Mouse (Mus musculus) layer of hippocampus, adult 9-10 months (tissue): ENCODE results near the gene Wdpcp.

Source experiments
- DNase-seq: peaks from one replicate; pipeline ENCODE4 v3.0.0; 2022; ENCODE audit warnings: low spot score

Wdpcp gene

GRCm38 (mm10) chr11:21749487-21749886, 177.5 kb downstream of the Wdpcp start:
- no peak for DNase-seq

- DNase-seq: peak; percentile 33
Measured at GRCm38 (mm10) chr11:21763201-21763600, 191.2 kb downstream of the Wdpcp start.

- DNase-seq: no peak
Measured at GRCm38 (mm10) chr11:21788831-21789230, 216.8 kb downstream of the Wdpcp start.

- DNase-seq: no peak
Measured at GRCm38 (mm10) chr11:21824941-21825340, 252.9 kb downstream of the Wdpcp start.

- DNase-seq: no peak
Measured at GRCm38 (mm10) chr11:21826521-21826920, 254.5 kb downstream of the Wdpcp start.

- DNase-seq: no peak
Measured at GRCm38 (mm10) chr11:21847040-21847439, 275.0 kb downstream of the Wdpcp start.

GRCm38 (mm10) chr11:21864000-21864399, 292.0 kb downstream of the Wdpcp start:
- DNase-seq: no peak

GRCm38 (mm10) chr11:21864516-21864915, 292.5 kb downstream of the Wdpcp start:
- DNase-seq: no peak

GRCm38 (mm10) chr11:21868675-21869074, 296.6 kb downstream of the Wdpcp start:
- DNase-seq: no peak

- DNase-seq: no peak
Measured at GRCm38 (mm10) chr11:21870863-21871262, 298.8 kb downstream of the Wdpcp start.

- no peak for DNase-seq
Measured at GRCm38 (mm10) chr11:21871728-21872127, 299.7 kb downstream of the Wdpcp start.

- no peak for DNase-seq
Measured at GRCm38 (mm10) chr11:21875077-21875476, 303.0 kb downstream of the Wdpcp start.

GRCm38 (mm10) chr11:21894696-21895095, 322.7 kb downstream of the Wdpcp start:
- DNase-seq: no peak

- no peak for DNase-seq
Measured at GRCm38 (mm10) chr11:21922531-21922930, 350.5 kb downstream of the Wdpcp start.
